Mouse (Mus musculus) small intestine, adult 2 months (tissue): ENCODE results near the gene Gbp4.

Source experiments
- CTCF ChIP-seq: fragments of 200-500 bp; IDR thresholded peaks from 2 replicates; pipeline ENCODE4 v1.5.1; 2012; ENCODE audit warnings: low read depth, mild to moderate bottlenecking, control low read depth, inconsistent platforms, low read length, moderate library complexity, mixed read lengths; ENCODE audit not compliant: insufficient replicate concordance, insufficient read length; ENCODE audit errors: extremely low read depth
- POLR2A ChIP-seq: fragments of 200-500 bp; IDR thresholded peaks from 2 replicates; pipeline ENCODE4 v1.6.1; 2012; ENCODE audit warnings: low read depth, mild to moderate bottlenecking, control low read depth, inconsistent platforms, low read length, moderate library complexity

DNA sequence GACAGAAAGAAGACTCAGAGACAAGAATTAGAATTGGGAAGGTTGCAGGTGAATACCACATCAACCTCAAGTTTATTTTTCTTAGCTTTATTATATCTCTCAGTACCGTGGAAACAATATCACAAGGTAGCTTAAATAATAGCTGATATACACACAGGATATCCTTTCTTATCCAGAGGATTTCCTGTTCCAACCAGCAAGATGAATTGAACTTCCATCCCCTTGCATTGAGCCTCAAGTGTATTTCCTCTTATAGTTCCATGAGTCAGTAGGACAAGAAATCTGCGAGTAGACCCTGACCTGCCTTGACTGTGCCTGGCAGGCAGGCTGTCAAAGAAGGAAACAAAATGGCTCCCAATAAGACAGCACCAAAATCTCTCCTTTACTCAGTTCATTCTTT, 23.6 kb downstream of the Gbp4 start:
- TF ChIP-seq CTCF (no peak), POLR2A (no peak)
